Mouse (Mus musculus) CH12.LX (cell line): ENCODE measurements around the gene Kcnb1. TPM values are rescaled to one million over a fixed set of nuclear protein-coding genes. Genes with fewer than 3 reads are reported as not detected.
"Not testable (repeated sequence)": the region's sequence is repeated elsewhere in the genome, so short reads cannot be mapped to it uniquely, and the experiment has no call there.

Experiments
- DNase-seq: peaks from one replicate; pipeline ENCODE4 v3.0.0-alpha.2; 2013; ENCODE audit errors: extremely low read depth
- H3K27ac ChIP-seq: 2 replicates; pipeline ENCODE4 v1.5.1; 2012; ENCODE audit warnings: low read depth, mild to moderate bottlenecking, control low read depth, moderate library complexity; ENCODE audit not compliant: insufficient read depth
- H3K27me3 ChIP-seq: replicated peaks from 2 replicates; pipeline ENCODE3; 2012; ENCODE audit warnings: inconsistent platforms
- H3K36me3 ChIP-seq, 2 experiments: replicated peaks in 1 of 2; 2 replicates each; pipeline versions ENCODE3 to v1.6.1; 2012; ENCODE audit warnings: inconsistent platforms in 1 of 2, low read length in 1 of 2, mild to moderate bottlenecking in 1 of 2, mixed read lengths in 1 of 2, moderate library complexity in 1 of 2; ENCODE audit not compliant: control insufficient read depth in 1 of 2, insufficient read depth in 1 of 2
- H3K4me1 ChIP-seq, 2 experiments: 2 replicates each; pipeline ENCODE4 v1.6.1; 2012; ENCODE audit warnings: inconsistent platforms in 1 of 2, moderate library complexity in 1 of 2; ENCODE audit not compliant: insufficient read depth in 2 of 2, control insufficient read depth in 1 of 2
- H3K4me2 ChIP-seq: 2 replicates; pipeline ENCODE4 v1.6.1; 2012; ENCODE audit warnings: low read depth, mild to moderate bottlenecking, control low read depth; ENCODE audit not compliant: poor library complexity, insufficient read depth, severe bottlenecking
- H3K4me3 ChIP-seq, 3 experiments: fragments of 150-350 bp in 1 of 3; sonication (generic) in 1 of 3; replicated peaks in 1 of 3; 2 replicates each; pipeline versions ENCODE3 to v1.5.1; 2011 to 2012; ENCODE audit warnings: low read depth in 2 of 3, low read length in 2 of 3, mild to moderate bottlenecking in 2 of 3, moderate library complexity in 2 of 3, control low read depth in 1 of 3, improper control_type of control experiment in 1 of 3, inconsistent platforms in 1 of 3, mixed read lengths in 1 of 3; ENCODE audit not compliant: poor library complexity in 1 of 3
- H3K79me2 ChIP-seq: replicated peaks from 2 replicates; pipeline ENCODE4 v1.6.1; 2012; ENCODE audit warnings: mild to moderate bottlenecking, moderate library complexity; ENCODE audit not compliant: control insufficient read depth, poor library complexity, insufficient read depth, severe bottlenecking; ENCODE audit errors: extremely low read depth
- H3K9ac ChIP-seq: 2 replicates; pipeline ENCODE4 v1.6.1; 2012; ENCODE audit warnings: low read depth, mild to moderate bottlenecking, control low read depth, moderate library complexity; ENCODE audit not compliant: insufficient read depth
- H3K9me3 ChIP-seq: replicated peaks from 2 replicates; pipeline ENCODE3; 2012; ENCODE audit warnings: low read length, inconsistent platforms, mixed read lengths
- CHD1 ChIP-seq: IDR thresholded peaks from 2 replicates; pipeline ENCODE4 v1.6.1; 2012; ENCODE audit warnings: low read depth, low read length, improper control_type of control experiment, inconsistent platforms
- CHD2 ChIP-seq: IDR thresholded peaks from 2 replicates; pipeline ENCODE4 v1.6.1; 2011; ENCODE audit warnings: low read length, improper control_type of control experiment
- E2F4 ChIP-seq: IDR thresholded peaks from 2 replicates; pipeline ENCODE4 v1.6.1; 2011; ENCODE audit warnings: low read depth, low read length, improper control_type of control experiment; ENCODE audit not compliant: insufficient replicate concordance
- GABPA ChIP-seq: IDR thresholded peaks from 2 replicates; pipeline ENCODE4 v1.6.1; 2012; ENCODE audit warnings: low read depth, low read length, improper control_type of control experiment, inconsistent platforms; ENCODE audit not compliant: insufficient replicate concordance
- IRF4 ChIP-seq: IDR thresholded peaks from 2 replicates; pipeline ENCODE4 v1.6.1; 2014; ENCODE audit warnings: low read depth, mild to moderate bottlenecking, inconsistent platforms, low read length, improper control_type of control experiment
- JUN ChIP-seq: IDR thresholded peaks from 2 replicates; pipeline ENCODE4 v1.6.1; 2011; ENCODE audit warnings: low read depth, mild to moderate bottlenecking, low read length, improper control_type of control experiment, moderate library complexity; ENCODE audit not compliant: insufficient read depth
- KAT2A ChIP-seq: IDR thresholded peaks from 2 replicates; pipeline ENCODE4 v1.6.1; 2012; ENCODE audit warnings: low read length, improper control_type of control experiment, inconsistent platforms; ENCODE audit not compliant: insufficient replicate concordance
- MAFK ChIP-seq: IDR thresholded peaks from 2 replicates; pipeline ENCODE4 v1.6.1; 2011; ENCODE audit warnings: low read length, improper control_type of control experiment; ENCODE audit not compliant: insufficient replicate concordance
- POLR2AphosphoS2 ChIP-seq: IDR thresholded peaks from 2 replicates; pipeline ENCODE4 v1.6.1; 2011; ENCODE audit warnings: low read depth, low read length, improper control_type of control experiment
- RAD21 ChIP-seq: IDR thresholded peaks from 2 replicates; pipeline ENCODE4 v1.6.1; 2011; ENCODE audit warnings: low read depth, mild to moderate bottlenecking, low read length, improper control_type of control experiment, moderate library complexity
- RCOR1 ChIP-seq: conservative IDR thresholded peaks from 2 replicates; pipeline ENCODE4 v1.6.1; 2012; ENCODE audit warnings: low read depth, mild to moderate bottlenecking, inconsistent platforms, low read length, improper control_type of control experiment
- UBTF ChIP-seq: IDR thresholded peaks from 2 replicates; pipeline ENCODE4 v1.6.1; 2012; ENCODE audit warnings: low read depth, mild to moderate bottlenecking, inconsistent platforms, low read length, improper control_type of control experiment, moderate library complexity
- ZKSCAN1 ChIP-seq: IDR thresholded peaks from 2 replicates; pipeline ENCODE4 v1.6.1; 2012; ENCODE audit warnings: low read depth, inconsistent platforms, low read length, improper control_type of control experiment, borderline replicate concordance
- dilution Hi-C: fragments of 300-500 bp; cut with MboI; formaldehyde crosslinking; loops from 2 replicates; pipeline ENCODE4 v1.14.3; 2020; ENCODE audit warnings: low sequenced_read_pairs; ENCODE audit not compliant: extremely low pct_unique_long_range_greater_than_20kb, extremely low pct_ligation_motif_present
- in situ Hi-C: fragments of 300-500 bp; cut with MboI; formaldehyde crosslinking; loops from 3 replicates; pipeline ENCODE4 v1.14.3; 2019; ENCODE audit warnings: low sequenced_read_pairs, low pct_ligation_motif_present, low pct_unique_long_range_greater_than_20kb, mixed read lengths
- polyA plus RNA-seq: library from polyadenylated mRNA; unstranded; fragments of >175 nt; gene quantifications from 2 replicates; pipeline ENCODE4 v1.2.1, GENCODE M21; 2012; ENCODE audit warnings: low read depth; ENCODE audit not compliant: insufficient read length
- total RNA-seq, 2 experiments: library from RNA; depleted of rRNA; stranded (reverse); fragments of 300-350 nt in 1 of 2; fragments of >200 nt in 1 of 2; gene quantifications; 2 replicates each; pipeline ENCODE4 v1.2.3; 2012 to 2014

Gene Kcnb1
- total and polyA plus RNA-seq, 3 experiments: 2.5 to 6.6 (median 5.1) TPM

DNA sequence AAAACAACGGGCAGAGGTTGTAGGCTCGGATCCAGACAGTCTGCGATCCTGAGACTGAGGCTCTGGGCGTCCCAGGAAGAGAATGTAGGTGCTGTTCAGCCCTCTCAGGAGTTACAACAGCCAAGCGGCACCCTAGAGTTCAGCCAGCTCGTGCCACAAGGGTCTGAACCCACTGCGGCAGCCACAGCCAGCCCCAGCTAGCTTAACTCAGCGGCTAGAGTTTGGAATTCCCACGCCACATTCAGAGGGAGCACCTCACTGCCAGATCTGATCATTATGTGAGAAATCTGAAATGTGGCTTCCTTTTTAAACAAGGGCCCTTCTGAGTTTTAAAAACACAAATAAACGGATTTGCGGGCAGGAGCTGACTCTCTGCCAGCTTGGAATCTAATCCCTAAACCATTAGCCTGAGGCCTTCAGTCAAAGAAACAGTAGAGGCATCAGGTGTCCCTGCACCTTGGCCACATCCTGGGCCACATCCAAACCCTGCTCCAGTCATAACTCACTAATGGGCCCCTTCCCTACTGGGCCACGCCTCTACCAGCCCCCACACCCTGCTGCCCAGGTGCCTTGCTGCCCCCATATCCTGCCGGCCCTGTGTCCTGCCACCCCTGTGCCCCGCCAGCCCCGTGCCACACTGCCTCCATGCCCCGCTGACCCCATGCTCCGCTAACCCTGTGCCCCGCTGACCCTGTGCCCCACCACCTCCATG lies 16.1 kb upstream of the Kcnb1 start:
- no peaks in the 10 kb centered on the region for H3K9me3 ChIP-seq
- H3K79me2 ChIP-seq: no peaks in the 10 kb centered on the region
- no peak overlapping the region for H3K4me3 ChIP-seq
- peaks cover 5 to 36% of the 10 kb centered on the region in 2 experiments; a peak in 3 of 4 replicates for H3K4me1 ChIP-seq
- no peak overlapping the region for H3K4me2 ChIP-seq
- H3K27me3 ChIP-seq: peaks cover 21% of the 10 kb centered on the region
- dilution Hi-C loops (no loop called here), in situ Hi-C loops (no loop called here)
- TF ChIP-seq ZKSCAN1: no peak
- no peak for TF ChIP-seq E2F4
- no peak for TF ChIP-seq IRF4
- no peak for TF ChIP-seq GABPA
- TF ChIP-seq MAFK: no peak
- no peak for TF ChIP-seq JUN
- TF ChIP-seq CHD1: no peak
- TF ChIP-seq RCOR1: no peak
- no peak for TF ChIP-seq KAT2A
- no peak for TF ChIP-seq POLR2AphosphoS2
- no peak for TF ChIP-seq RAD21
- TF ChIP-seq CHD2: no peak
- no peak for TF ChIP-seq UBTF
- no peak for DNase-seq
- H3K36me3 ChIP-seq: peaks cover 5 to 86% of the 10 kb centered on the region in 2 experiments
- H3K9ac ChIP-seq: no peak overlapping the region
- H3K27ac ChIP-seq: no peak overlapping the region

- H3K9ac ChIP-seq, H3K27ac ChIP-seq, DNase-seq, H3K9me3 ChIP-seq, H3K4me2 ChIP-seq, H3K4me3 ChIP-seq, dilution Hi-C loops, in situ Hi-C loops, H3K79me2 ChIP-seq: not testable (repeated sequence)
- H3K27me3 ChIP-seq: peaks cover 21% of the 10 kb centered on the region
- peaks cover 5 to 38% of the 10 kb centered on the region in 2 experiments; a peak in 3 of 4 replicates for H3K4me1 ChIP-seq
- H3K36me3 ChIP-seq: peaks cover 5 to 77% of the 10 kb centered on the region in 2 experiments
These were observed 14.7 kb upstream of the Kcnb1 start for GRCm38 (mm10) chr2:167204686-167205085.
